Mouse (Mus musculus) adrenal gland, postnatal 10 days (tissue): Measurements from ENCODE around the gene Sez6. TPM values are rescaled to one million over a fixed set of nuclear protein-coding genes. Genes with fewer than 3 reads are reported as not detected.

Experiments
- DNase-seq: peaks from one replicate; pipeline ENCODE4 v3.0.0; 2021; ENCODE audit warnings: mixed read lengths
- total RNA-seq, 2 experiments: library from RNA; stranded (reverse); gene quantifications; 2 replicates each; pipeline ENCODE4 v1.2.3; 2021

The Sez6 gene
- total RNA-seq, 2 experiments from 2014 or later, result 2.5 to 3.6 TPM

DNA sequence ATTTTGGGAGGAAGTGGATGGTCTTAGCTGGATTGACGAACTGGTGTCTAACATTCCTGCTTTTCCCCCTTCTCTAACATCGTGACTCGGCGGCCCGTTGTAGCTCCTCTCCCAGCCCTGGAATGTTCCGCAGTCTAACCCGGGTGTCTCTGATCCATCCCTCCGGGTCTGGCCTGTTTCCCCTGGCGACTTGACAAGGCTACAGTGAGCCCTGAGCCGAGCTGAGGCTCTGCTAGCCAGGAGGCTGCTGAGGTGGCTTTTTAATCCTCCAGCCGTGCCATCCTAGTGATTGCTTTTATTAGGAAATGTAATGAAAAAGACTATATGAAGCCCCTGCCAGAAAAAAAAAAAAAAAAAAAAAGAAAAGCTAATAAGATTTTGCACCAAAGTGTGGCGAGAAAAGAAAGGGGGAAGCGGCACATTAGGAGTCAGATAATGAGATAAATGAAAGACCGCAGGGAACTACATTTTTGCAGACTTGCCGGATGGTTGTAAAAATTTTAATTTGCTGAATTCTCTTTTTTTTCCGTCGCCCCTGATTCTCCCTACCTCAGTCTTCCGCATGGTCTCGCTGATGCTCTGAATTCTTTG is 24.4 kb upstream of the Sez6 start:
- no peak for DNase-seq

DNA sequence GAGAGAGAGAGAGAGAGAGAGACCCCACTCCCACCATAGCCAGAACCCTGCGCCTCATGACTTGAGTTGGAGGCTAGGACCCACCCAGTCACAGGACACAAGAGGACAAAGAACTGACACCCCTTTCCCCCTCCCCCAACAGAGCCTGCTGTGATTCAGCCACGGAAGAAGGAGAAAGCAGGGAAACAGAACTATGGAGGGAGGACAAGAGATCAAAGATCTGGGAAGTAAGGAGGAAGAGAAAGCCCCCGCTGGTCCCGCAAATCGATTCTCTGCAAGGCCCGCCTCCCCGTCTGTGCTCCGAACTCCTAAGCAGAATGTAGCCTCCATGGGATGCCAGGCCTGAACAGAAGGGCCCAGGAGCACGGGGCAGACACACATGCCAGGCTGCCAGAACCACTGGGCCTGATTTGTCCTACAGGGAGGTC is 23.8 kb upstream of the Sez6 start:
- DNase-seq, result no peak

DNA sequence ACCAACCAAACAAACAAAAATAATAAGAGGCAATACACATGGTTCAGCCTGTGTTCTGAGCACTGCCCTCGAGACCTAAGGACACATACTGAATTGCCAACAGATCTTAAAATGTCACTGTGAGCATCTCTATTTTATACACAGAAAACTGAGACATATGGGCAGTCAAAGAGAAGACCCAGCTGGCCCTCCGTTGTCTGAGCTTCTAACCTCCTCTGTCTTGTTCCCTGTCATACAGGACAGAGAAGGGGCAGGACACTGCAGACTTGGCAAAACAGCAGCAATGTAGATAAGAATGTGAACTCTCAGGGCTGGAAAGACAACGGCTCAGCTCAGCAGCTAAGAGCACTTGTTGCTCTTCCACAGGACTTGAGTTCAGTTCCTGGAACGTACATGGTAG is 22.1 kb upstream of the Sez6 start:
- DNase-seq, result no peak

DNA sequence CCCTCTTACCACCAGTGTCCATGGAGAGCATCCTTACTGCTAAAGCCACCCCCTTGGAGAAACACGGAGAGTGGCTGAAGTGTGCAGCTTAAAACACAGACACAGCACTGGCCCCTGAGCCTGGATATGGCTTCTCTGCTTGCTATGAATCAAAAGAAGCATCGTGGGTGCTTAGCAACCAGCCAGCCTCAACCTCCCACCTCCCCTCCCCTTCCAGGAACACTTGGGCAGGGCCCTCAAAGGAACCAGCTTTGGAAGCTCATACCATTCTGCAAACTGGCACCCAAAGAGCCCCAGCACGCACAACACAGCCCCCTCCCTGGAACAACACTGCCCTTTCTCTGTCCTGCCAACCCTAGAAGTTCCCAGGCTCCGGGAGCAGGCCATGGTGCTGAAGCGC is 21.2 kb upstream of the Sez6 start:
- no peak for DNase-seq

DNA sequence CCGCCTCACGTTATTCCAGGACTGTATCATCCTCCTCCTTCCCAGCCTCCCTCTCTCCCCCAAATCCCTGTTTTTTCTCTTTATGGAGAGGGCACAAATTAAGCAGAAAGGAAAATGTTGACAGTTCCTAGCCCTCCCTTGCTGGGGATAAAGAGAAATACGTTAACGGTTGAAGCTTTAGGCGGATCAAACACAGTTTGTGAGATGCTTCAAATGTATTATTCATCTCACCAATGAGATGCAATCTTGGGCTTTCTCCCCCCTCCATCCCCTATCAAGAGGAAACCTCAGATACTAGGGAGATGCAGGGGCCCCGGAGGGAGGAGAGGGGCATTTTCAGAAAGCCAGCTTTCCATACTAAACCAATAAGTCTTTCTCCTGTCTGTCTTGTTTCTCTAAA is 20.8 kb upstream of the Sez6 start:
- DNase-seq, result no peak

DNA sequence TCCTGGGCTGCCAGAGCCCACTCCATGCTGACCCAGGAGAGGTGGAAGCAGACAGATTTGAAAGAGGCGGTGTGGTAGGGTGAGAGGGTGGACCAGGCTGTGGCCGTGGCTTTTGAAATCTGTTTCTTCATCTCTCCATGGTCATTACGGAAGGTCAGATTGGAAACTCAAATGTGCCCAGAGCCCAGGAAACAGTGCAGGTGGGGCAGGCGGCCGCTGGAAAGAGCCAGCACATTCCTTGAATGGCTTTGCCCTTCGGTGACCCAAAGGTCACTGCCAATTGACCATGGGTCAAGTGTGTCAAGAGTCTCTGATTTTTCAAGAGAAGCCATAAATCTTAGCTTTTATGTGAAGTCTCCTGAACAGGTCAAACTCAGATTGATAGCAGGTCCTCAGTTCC is 17.1 kb upstream of the Sez6 start:
- no peak for DNase-seq

DNA sequence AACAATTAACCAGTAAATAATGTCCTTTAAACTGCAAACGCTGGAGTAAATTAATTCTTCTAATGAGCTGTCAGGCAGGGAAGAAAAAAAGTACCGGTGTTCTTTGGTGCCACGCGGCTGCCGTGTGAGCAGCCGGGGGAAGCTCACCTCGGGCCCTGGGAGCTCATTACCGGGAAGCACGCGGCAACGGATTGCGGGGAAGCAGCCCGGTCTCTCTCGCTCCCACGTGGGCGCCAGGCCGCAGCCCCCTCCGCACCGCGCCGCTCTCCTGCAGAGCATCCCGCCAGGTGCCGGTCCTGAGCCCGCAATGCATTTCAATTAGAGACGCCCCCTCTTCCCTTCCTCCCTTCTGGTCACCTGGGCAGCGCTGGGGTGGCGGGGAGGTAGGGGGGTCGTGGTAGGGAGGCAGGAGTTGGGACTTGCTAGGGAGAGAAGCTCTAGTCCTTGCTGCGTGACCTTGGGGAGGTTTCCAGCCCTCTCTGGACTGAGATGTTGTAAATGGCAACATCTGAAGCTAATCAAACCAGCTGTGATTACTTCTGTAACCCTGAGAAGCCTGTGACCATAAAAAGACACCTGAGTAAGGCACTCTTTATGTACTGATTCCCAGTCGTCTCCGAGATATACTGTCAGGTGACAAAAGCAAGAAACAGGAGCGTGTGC is 15.9 kb upstream of the Sez6 start:
- DNase-seq, result no peak

DNA sequence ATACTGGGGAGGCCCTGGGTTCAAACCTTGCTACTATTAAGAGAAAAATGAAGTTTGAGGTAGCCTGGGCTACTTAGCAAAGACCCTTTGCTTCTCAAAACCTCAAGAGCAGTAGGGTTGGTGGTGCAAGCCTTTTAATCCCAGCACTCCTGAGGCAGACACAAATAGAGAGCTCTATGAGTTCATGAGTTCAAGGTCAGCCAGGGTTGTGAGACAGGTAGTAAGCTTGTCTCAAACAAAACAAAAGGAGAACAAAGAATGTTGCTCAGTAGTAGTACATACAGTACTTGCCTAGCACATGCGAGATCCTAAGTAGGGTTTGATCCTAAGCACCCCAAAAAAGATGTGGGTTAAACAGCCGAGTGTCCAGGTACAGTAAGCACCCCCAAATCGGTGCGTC is 13.9 kb upstream of the Sez6 start:
- DNase-seq, result no peak

DNA sequence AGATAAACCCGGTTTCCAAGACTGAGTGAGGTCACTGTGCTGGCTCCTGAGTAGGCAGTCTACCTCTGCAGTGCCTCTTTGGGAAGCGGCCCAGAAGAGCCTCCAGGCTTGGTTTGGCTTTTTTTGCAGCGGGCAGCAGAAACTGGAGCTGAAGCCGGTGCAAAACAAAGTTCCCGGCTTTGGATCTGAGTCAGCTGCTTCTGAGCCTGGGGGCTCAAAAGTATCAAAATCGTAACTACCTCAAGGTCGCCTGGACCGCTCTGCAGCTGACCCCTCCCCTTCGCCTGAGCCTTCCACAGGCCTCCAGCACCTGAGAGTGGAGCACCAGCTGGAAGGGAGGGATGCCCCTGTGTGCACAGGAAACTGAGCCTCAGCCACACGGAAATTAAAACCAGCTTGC is 13.4 kb upstream of the Sez6 start:
- no peak for DNase-seq

DNA sequence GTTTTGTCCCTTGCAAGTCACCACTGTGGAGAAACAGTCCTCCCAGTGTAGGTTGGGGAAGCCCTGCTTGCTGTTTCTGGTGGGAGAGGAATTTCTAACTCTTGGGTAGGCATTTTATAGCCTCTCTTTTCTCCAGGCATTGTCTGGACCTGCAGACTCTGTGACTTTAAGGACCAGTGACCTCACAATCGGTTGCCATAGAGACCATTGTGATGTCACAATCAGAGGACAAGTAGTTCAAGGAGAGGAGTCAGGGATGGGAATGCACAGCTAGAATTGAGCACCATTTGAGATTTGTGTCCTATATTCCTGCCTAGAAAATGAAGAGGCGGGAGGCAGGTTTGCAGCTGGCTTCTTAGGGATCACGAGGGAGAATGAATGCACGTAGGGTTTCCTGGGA is 7.3 kb upstream of the Sez6 start:
- no peak for DNase-seq

DNA sequence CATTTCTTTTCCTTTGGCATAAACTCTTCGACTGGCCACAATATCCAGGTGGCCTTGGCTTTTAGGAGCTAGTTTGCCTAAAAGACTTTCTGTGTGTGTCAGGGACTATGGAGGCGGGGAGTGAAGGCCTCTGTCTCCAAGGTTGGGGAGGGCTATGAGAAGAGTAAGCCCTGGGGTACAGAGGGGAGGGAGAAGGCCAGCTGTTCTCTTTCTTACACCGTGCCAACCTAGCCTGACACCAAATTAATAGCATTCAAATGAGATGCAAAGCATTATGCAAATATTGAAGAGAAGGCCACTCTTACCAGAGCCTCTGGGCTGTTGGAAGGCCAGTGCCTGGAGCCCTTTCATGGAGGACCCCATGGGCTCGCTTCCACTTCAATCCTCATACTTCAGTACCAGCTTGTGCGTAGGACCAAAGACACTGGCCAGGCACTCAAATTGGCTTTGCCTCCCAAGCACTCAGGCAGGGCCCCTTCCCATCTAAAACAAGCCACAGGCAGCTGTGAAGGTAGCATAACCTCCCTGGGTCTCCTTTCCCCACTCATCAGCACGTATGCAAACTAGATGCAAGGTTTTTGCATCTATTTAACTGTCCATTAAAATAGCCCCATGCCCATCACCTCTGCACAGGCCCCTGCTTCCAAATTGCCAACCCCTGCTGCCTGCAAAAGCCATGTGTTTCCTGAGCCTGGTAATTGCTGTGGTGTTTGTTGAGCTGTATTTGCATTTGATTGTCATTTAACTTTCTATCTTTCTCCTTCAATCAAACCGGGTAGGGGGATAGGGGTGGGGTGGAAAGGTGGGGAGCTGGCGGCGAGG is 4.6 kb upstream of the Sez6 start:
- no peak for DNase-seq

DNA sequence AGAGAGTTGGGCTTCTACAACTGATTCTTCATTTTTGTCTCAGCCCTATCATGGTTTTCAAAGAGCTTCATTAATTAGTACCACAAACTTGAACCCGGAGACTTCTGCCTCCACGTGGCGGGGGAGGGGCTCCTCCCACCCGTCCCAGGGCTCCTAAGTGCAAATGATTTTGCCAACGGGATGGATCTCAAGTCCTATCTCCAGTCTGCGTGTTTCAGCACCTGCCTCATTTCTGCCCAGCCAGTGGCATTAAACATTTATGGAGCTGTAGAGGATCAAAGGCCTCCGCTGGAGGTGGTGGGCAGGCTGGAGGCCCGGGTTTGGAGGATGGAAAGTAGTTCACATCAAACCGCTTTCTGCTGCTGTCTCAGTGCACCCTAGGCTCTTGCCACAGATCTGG is 3.9 kb upstream of the Sez6 start:
- DNase-seq, result no peak

DNA sequence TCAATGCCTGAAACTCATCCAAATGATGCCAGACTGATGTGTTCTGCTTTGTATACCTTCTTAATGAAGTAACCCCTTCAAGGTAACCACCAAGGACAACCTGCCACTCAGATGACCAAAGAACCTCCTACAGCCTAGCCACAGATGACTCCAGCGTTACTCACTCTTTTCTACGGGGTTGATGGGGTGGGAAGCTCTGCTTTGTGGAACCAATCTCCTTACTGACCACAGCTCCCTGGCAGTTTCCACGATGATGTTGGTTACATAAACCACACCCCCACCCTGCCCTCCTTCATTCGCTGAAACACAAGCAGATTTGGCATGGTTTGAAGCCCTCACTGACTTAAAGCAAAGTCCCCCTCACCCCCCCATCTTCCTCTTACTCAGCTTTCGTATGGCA is 2.8 kb upstream of the Sez6 start:
- no peak for DNase-seq

DNA sequence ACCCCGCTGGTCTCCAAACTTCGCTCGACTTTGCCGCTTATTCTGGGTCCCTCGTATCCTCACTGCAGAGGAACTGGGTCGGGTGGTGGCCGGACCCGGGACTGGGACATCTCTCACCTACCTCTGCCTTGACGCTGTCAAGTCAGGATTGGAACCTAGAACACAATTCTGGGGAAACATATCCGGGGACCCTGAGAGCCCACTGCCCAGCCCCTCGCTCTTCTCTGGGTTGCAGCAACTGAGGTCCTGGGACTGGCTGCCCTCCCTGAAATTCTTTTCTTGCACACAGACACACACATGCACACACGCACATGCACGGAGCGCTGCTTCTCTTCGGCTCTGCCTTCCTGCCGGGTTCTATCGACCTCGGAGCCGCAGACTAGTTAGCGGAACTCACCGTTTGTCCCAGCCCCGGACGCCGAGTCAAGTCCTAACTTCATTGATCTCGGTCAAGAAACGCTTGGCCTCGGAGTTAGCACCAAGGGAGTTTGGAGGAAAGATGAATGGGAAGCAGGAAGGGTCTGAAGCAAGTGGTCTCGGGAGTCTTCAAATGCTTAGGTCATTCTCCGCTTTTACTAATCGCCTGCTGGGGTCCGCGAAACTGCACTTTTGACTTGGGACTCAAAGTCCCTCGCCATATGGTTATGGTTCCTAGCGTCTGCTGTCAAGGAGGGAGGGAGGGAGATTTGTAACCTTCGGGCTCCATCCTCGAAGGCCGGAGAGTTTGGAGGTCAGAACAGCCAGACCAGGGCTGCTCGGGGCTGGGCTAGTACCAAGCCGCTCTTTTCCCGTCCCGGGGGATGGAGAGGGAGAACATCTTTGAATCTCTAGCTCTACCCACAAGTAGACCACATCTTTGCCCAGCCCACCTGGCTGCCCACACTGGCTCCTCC is 1.2 kb downstream of the Sez6 start:
- no peak for DNase-seq

DNA sequence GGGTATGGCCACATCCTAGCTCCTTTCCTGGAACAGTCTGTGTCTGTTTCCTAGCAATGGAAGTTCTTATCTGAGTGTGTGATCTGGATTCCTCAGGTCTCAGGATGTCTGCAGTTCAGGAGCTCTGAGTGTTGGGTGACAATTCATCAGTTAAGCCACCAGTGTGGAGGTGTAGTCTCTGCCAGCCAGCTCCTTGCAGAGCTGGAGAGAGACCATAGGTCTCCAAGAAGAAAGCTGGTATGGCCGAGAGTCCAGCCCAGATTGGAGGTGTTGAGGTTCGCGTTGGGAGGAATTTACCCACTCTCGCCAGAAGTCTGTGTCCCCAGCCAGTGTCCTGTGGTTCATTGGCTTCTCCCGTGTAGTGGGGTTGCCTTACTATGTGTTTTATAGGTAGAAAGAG is 2.0 kb downstream of the Sez6 start:
- no peak for DNase-seq

DNA sequence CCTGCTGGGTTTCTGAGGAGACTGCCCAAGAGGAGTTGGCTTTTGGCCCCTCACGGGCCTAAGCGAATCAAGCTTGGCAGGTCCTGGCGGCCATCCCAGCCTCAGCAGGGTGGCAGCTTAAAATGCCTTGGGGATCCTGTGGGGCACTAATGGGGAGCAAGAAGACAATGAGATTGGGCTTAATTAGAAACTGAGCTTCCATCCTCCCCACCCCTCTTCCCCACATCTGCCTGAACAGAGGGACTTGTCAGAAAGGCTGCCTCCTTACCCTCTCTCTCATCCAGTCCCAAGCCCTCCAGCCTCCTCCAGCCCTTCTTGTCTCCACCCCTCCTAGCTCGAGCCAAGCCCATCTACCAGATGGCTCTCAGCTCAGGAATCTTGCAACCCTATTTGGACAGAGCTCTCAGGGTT is 3.5 kb downstream of the Sez6 start:
- DNase-seq, result no peak

DNA sequence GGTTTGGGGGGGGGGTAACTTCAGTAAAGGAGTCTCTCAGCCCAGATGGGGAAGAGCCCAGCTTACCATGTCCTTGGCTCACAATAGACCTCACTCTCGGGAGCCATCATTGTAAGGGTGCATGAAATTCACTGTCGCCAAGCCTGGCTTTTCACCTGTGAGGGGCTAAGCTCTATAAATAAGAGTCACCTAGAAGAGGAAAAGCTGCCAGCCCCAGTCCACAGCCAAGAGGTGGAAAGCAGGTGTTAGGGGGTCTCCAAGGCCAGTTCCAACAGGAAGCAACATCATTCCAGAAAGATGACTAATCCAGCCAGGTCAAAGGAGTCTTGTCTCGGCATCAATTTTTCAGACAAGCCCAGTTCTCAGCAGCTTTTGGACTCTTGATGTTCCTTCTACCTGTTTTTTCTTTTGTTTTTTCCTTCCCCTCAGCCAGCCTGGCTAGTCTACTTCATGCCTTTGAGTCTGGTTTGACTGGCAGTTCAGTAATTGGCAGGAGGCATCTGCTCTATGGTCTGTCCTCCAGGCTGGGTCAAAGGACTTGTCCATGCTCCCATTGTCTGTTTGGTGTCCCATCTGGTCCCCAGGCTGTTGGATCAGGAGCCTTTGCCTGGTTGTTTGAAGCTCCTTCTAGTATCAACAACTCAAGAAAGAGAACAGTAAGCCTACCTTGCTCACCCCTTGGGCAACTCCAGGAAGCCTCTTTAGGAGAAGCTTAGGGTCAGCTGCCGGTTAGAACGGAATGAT is 4.1 kb downstream of the Sez6 start:
- DNase-seq, result no peak

DNA sequence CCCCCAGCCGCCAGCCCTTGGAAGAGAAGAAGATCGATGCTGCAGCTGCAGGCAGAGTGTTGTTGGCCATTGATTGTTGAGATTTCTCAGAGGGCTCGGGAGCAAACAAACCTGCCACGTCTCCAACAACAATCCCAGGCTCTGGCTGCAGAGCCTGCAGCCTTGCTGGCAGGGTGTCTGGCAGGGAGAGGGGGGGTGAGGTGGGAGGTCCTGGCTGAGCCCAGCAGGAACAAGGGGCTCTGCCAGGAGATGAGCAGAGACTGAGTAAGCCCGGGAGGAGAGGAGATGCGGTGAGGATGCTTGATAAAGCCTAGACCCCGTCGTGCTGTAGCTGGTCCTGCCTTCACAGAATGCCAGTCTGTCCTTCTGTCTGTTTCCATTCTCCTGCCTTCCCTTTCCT is 6.2 kb downstream of the Sez6 start:
- no peak for DNase-seq

DNA sequence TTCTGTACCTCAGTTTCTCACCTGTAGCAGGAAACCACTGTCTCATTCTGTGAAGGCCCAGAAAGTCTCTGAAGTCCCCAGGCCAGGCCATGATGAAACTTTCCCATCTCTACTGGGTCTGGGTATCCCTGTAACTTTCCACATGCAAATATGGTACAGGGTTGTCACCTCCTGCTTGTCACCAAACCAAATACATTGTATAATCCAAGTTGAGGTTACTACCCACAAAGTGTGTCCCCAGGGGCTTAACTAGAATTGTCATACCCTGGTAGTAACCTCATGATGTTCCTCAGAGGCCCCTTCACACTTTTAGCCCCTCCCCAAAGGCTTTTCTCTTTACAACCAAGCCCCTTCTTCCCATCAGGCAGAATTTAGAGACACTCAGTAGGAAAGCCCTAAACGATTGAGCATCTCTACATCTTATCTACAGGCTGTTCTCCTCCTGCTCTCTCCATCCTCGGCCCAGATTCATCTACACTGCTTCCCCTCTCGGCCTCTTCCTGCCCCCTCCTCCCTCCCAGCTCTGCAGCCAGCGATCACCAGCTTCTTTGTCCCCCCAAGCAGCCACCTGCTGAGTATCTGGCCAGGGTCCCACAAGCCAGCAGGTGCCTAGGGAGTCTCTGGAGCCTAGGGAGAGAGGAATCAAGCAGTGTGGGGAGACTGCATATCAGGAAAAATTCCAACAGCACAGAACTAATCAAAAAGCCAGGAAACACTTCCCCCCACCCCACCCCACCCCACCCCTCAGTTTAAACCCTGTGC is 7.2 kb downstream of the Sez6 start:
- no peak for DNase-seq

DNA sequence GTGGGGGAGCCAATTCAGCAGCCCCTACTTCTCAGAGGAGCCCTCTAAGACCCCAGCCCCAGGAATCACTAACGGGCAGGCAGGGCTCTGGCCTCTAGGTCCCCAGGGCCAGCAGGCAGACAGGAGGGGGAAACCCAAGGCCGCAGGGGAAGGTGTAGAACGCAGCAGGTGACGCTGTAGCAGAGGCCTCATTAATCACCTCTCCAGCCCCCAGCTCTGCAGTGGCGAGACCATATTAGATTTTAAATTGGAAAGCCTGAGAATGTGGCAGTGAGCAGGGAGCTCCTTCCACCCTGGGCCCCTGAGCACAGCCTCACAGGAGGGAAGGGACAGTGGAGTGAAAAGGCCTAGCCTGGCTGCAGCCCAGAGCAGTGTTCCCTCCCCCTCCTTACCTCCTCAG is 11.6 kb downstream of the Sez6 start:
- DNase-seq, result no peak

DNA sequence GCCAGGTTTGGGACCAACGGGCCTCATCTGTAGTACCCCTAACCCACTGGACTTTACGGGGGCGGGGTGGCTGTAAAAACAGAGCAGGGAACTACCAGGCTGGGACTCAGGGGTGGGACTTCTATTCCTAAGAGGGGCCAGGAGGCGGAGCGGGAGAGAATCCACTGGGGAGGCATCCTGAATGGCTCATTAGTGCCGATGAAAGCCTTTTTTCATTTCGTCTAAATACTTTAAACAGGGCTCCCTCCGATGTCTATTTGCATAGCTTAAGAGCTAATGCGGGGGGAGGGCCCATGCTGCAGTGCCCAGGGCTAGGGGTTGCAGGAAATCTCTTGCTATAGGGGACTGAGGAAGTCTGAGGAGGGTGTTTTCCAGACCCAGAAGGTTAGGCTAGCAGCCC is 17.3 kb downstream of the Sez6 start:
- DNase-seq, result no peak
